Mouse (Mus musculus) brain, embryonic 14.5 days (tissue): ENCODE results near the gene Ccdc33. TPM values are rescaled to one million over a fixed set of nuclear protein-coding genes. Genes with fewer than 3 reads are reported as not detected.

ENCODE experiments used
- DNase-seq: peaks from one replicate; pipeline ENCODE4 v3.0.0-alpha.2; 2011; ENCODE audit warnings: low read depth
- CTCF ChIP-seq: fragments of 200-500 bp; IDR thresholded peaks from 2 replicates; pipeline ENCODE4 v1.5.1; 2012; ENCODE audit warnings: inconsistent platforms, mild to moderate bottlenecking, moderate library complexity, borderline replicate concordance; ENCODE audit not compliant: insufficient read depth, insufficient read length; ENCODE audit errors: extremely low read depth
- POLR2A ChIP-seq: fragments of 200-500 bp; IDR thresholded peaks from 2 replicates; pipeline ENCODE4 v1.6.1; 2012; ENCODE audit warnings: mild to moderate bottlenecking, inconsistent platforms, borderline replicate concordance; ENCODE audit not compliant: poor library complexity, insufficient read depth, insufficient read length, severe bottlenecking; ENCODE audit errors: extremely low read depth
- polyA plus RNA-seq: library from polyadenylated mRNA; depleted of rRNA; stranded (reverse); fragments of >200 nt; gene quantifications from 2 replicates; pipeline ENCODE4 v1.2.3, GENCODE M21; 2012

Ccdc33 gene
- polyA plus RNA-seq, 1 experiment, result 0.89 TPM

DNA sequence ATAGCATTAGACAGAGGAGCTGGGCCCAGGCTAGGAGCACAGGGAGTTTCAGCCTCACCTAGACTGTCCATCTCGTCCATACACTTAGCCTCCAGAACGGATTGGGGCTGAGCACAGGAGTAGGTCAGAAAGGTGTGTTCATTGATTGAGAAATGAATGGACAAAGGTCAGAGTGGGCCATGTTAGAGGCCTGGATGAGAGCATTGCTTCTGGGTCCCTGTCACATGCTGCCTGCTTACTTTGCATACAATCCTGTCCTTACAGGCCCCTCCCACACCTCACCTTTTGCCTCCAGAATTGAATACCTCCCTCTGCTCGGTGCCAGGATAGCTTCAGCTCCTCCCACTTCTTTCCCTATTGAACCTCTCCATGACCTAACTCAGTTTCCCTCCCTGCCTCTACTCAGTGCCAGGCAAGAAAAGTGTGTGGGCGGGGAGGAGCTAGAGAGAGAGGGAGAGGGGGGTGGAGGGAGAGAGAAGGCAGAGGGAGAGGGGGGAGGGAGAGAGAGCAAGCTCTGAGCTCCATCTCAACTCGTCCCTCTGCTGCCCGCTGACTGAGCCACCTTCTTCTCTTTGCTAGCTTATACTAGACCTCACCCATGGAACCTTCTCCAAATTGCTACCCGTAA, 2.5 kb downstream of the Ccdc33 start:
- peak; percentile 60 for DNase-seq
- no peak for TF ChIP-seq POLR2A
- TF ChIP-seq CTCF, result no peak

- DNase-seq, result peak; percentile 88
- no peak for TF ChIP-seq POLR2A
- no peak for TF ChIP-seq CTCF
Observed at GRCm38 (mm10) chr9:58115297-58115925, 3.2 kb downstream of the Ccdc33 start.

GRCm38 (mm10) chr9:58114019-58114418, 4.6 kb downstream of the Ccdc33 start:
- DNase-seq, result no peak
- TF ChIP-seq CTCF (no peak), POLR2A (no peak)

GRCm38 (mm10) chr9:58113279-58113884, 5.2 kb downstream of the Ccdc33 start:
- peak; percentile 86 for DNase-seq
- TF ChIP-seq CTCF, result no peak
- no peak for TF ChIP-seq POLR2A

GRCm38 (mm10) chr9:58112866-58113278, 5.8 kb downstream of the Ccdc33 start:
- peak; percentile 97 for DNase-seq
- TF ChIP-seq POLR2A (no peak), CTCF (no peak)

- TF ChIP-seq CTCF (no peak), POLR2A (no peak)
- peak; percentile 94 for DNase-seq
Observed at GRCm38 (mm10) chr9:58112321-58112751, 6.3 kb downstream of the Ccdc33 start.

GRCm38 (mm10) chr9:58111431-58111830, 7.2 kb downstream of the Ccdc33 start:
- DNase-seq, result peak; percentile 92
- TF ChIP-seq CTCF, result no peak
- TF ChIP-seq POLR2A, result no peak

- TF ChIP-seq CTCF (no peak), POLR2A (no peak)
- DNase-seq, result peak; percentile 78
Observed at GRCm38 (mm10) chr9:58110787-58111186, 7.8 kb downstream of the Ccdc33 start.

GRCm38 (mm10) chr9:58107494-58107893, 11.1 kb downstream of the Ccdc33 start:
- TF ChIP-seq CTCF (no peak), POLR2A (no peak)
- DNase-seq, result peak; percentile 74

- no peak for TF ChIP-seq POLR2A
- TF ChIP-seq CTCF, result no peak
- DNase-seq, result no peak
Observed at GRCm38 (mm10) chr9:58105595-58106169, 12.9 kb downstream of the Ccdc33 start.

GRCm38 (mm10) chr9:58103647-58104046, 15.0 kb downstream of the Ccdc33 start:
- TF ChIP-seq POLR2A (no peak), CTCF (no peak)

DNA sequence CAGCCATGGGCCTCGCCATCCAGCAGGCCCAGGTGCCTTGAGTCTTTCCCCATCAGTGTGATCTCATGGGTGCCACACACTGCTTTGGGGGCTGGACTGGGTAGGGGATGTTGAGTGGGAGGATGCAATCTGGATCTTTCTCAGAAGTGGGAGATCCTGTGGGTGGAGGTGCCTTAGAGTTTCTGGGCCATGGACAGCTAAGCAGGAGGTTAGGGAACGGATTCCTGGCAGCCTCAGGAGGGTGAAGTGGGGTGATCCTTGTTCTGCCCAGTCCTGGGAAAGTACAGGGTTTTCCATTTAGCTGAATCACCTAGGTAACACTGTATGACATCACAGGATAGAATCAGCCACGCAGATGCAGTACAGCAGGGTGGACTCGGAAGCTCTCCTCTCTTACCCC, 16.6 kb downstream of the Ccdc33 start:
- DNase-seq, result no peak
- TF ChIP-seq POLR2A (no peak), CTCF (no peak)

More at GRCm38 (mm10) chr9:58103647-58104046, 15.0 kb downstream of the Ccdc33 start:
- peak; percentile 55 for DNase-seq
